Mouse (Mus musculus) limb, embryonic 10.5 days (tissue): ENCODE measurements around the gene Tdrd7. TPM values are rescaled to one million over a fixed set of nuclear protein-coding genes. Genes with fewer than 3 reads are reported as not detected.

Experiments used
- DNase-seq: peaks from one replicate; pipeline ENCODE4 v3.0.0-alpha.2; 2017; ENCODE audit warnings: low spot score
- H3K27ac ChIP-seq: fragments of 300-500 bp; sonication (generic); 2 replicates; pipeline ENCODE4 v1.5.1; 2016; ENCODE audit warnings: mild to moderate bottlenecking
- H3K27me3 ChIP-seq: fragments of 300-500 bp; sonication (generic); 2 replicates; pipeline ENCODE4 v1.6.1; 2016; ENCODE audit warnings: low read depth, mild to moderate bottlenecking; ENCODE audit not compliant: poor library complexity, severe bottlenecking
- H3K36me3 ChIP-seq: fragments of 300-500 bp; sonication (generic); 2 replicates; pipeline ENCODE4 v1.6.1; 2016; ENCODE audit warnings: mild to moderate bottlenecking, moderate library complexity
- H3K4me1 ChIP-seq: fragments of 300-500 bp; sonication (generic); 2 replicates; pipeline ENCODE4 v1.6.1; 2016
- H3K4me3 ChIP-seq: fragments of 300-500 bp; sonication (generic); 2 replicates; pipeline ENCODE4 v1.5.1; 2016; ENCODE audit warnings: mild to moderate bottlenecking, moderate library complexity
- H3K9me3 ChIP-seq: fragments of 300-500 bp; sonication (generic); replicated peaks from 2 replicates; pipeline ENCODE4 v1.6.1; 2016; ENCODE audit warnings: mild to moderate bottlenecking
- WGBS: fragments of 180-500 bp; shearing (Covaris S2); methylation state at CpG from one replicate; pipeline ENCODE4 v1.1.7; 2016; 5-methylcytosine and 5-hydroxymethylcytosine counted together
- polyA plus RNA-seq: library from polyadenylated mRNA; unstranded; fragments of >200 nt; fragmentation: Nextera tagmentation; extraction: Ambion mirVana; gene quantifications from 2 replicates; pipeline ENCODE4 v1.2.1, GENCODE M21; 2016

Tdrd7 gene
- polyA plus RNA-seq, 1 experiment from 2014 or later, result 3.1 TPM

- Histone ChIP-seq H3K27ac (no peak overlapping the region; the same call in 1 of the 2 replicates), H3K4me3 (no peak overlapping the region), H3K9me3 (no peaks in the 10 kb centered on the region), H3K4me1 (peaks cover 15% of the 10 kb centered on the region), H3K27me3 (0 out of 2 replicates have a peak, but pooled peaks cover 19% of the 10 kb centered on the region), H3K36me3 (no peaks in the 10 kb centered on the region)
- 46% methylated on average over 8 of the region's 8 CpGs for WGBS
- no peak for DNase-seq
Observed at GRCm38 (mm10) chr4:46064263-46064662, 99.1 kb downstream of the Tdrd7 start.

GRCm38 (mm10) chr4:46064961-46065360 is 99.8 kb downstream of the Tdrd7 start:
- Histone ChIP-seq H3K27ac (no peak overlapping the region), H3K36me3 (no peaks in the 10 kb centered on the region), H3K4me3 (no peak overlapping the region), H3K4me1 (peaks cover 15% of the 10 kb centered on the region), H3K27me3 (0 out of 2 replicates have a peak, but pooled peaks cover 19% of the 10 kb centered on the region), H3K9me3 (no peaks in the 10 kb centered on the region)
- no peak for DNase-seq
- WGBS, result 78% methylated on average over 3 of the region's 3 CpGs

- 80% methylated on average over 8 of the region's 8 CpGs for WGBS
- Histone ChIP-seq H3K4me1 (peaks cover 15% of the 10 kb centered on the region), H3K36me3 (no peaks in the 10 kb centered on the region), H3K9me3 (no peaks in the 10 kb centered on the region), H3K27ac (no peak overlapping the region), H3K27me3 (0 out of 2 replicates have a peak, but pooled peaks cover 19% of the 10 kb centered on the region), H3K4me3 (no peak overlapping the region)
- no peak for DNase-seq
Observed at GRCm38 (mm10) chr4:46065695-46066340, 100.7 kb downstream of the Tdrd7 start.

GRCm38 (mm10) chr4:46068060-46068459 is 102.9 kb downstream of the Tdrd7 start:
- 83% methylated on average over 3 of the region's 3 CpGs for WGBS
- no peak for DNase-seq
- H3K4me1 ChIP-seq, result peaks cover 11% of the 10 kb centered on the region
- H3K36me3 ChIP-seq, result no peaks in the 10 kb centered on the region
- H3K27ac ChIP-seq, result no peak overlapping the region
- H3K4me3 ChIP-seq, result no peak overlapping the region
- no peaks in the 10 kb centered on the region for H3K9me3 ChIP-seq
- H3K27me3 ChIP-seq, result 0 out of 2 replicates have a peak, but pooled peaks cover 19% of the 10 kb centered on the region

- Histone ChIP-seq H3K9me3 (no peaks in the 10 kb centered on the region), H3K27me3 (0 out of 2 replicates have a peak, but pooled peaks cover 17% of the 10 kb centered on the region), H3K4me1 (peaks cover 11% of the 10 kb centered on the region), H3K36me3 (no peaks in the 10 kb centered on the region), H3K27ac (no peak overlapping the region), H3K4me3 (no peak overlapping the region)
- no peak for DNase-seq
- 37% methylated on average over 1 of the region's 1 CpGs for WGBS
Observed at GRCm38 (mm10) chr4:46068573-46068972, 103.4 kb downstream of the Tdrd7 start.

GRCm38 (mm10) chr4:46069851-46070482 is 104.8 kb downstream of the Tdrd7 start:
- H3K27ac ChIP-seq, result no peak overlapping the region
- peaks cover under 1% of the 10 kb centered on the region; the same call in 1 of the 2 replicates for H3K4me1 ChIP-seq
- DNase-seq, result no peak
- H3K36me3 ChIP-seq, result no peaks in the 10 kb centered on the region
- 85% methylated on average over 6 of the region's 6 CpGs for WGBS
- H3K27me3 ChIP-seq, result 0 out of 2 replicates have a peak, but pooled peaks cover 4% of the 10 kb centered on the region
- no peaks in the 10 kb centered on the region for H3K9me3 ChIP-seq
- no peak overlapping the region for H3K4me3 ChIP-seq

GRCm38 (mm10) chr4:46072631-46073030 is 107.5 kb downstream of the Tdrd7 start:
- 87% methylated on average over 6 of the region's 6 CpGs for WGBS
- Histone ChIP-seq H3K9me3 (no peaks in the 10 kb centered on the region), H3K27me3 (no peaks in the 10 kb centered on the region), H3K4me3 (no peak overlapping the region), H3K27ac (no peak overlapping the region), H3K4me1 (no peaks in the 10 kb centered on the region), H3K36me3 (no peaks in the 10 kb centered on the region)
- no peak for DNase-seq

GRCm38 (mm10) chr4:46073736-46074135 is 108.6 kb downstream of the Tdrd7 start:
- no peaks in the 10 kb centered on the region for H3K4me1 ChIP-seq
- no peak overlapping the region for H3K27ac ChIP-seq
- DNase-seq, result no peak
- H3K4me3 ChIP-seq, result no peak overlapping the region
- H3K27me3 ChIP-seq, result no peaks in the 10 kb centered on the region
- WGBS, result 79% methylated on average over 4 of the region's 4 CpGs
- H3K36me3 ChIP-seq, result no peaks in the 10 kb centered on the region
- H3K9me3 ChIP-seq, result no peaks in the 10 kb centered on the region

- no peak for DNase-seq
- Histone ChIP-seq H3K27me3 (no peaks in the 10 kb centered on the region), H3K36me3 (no peaks in the 10 kb centered on the region), H3K4me3 (no peak overlapping the region), H3K4me1 (no peaks in the 10 kb centered on the region), H3K9me3 (no peaks in the 10 kb centered on the region), H3K27ac (no peak overlapping the region)
- WGBS, result 88% methylated on average over 3 of the region's 3 CpGs
Observed at GRCm38 (mm10) chr4:46075664-46076063, 110.5 kb downstream of the Tdrd7 start.

GRCm38 (mm10) chr4:46076892-46077291 is 111.8 kb downstream of the Tdrd7 start:
- Histone ChIP-seq H3K27me3 (no peaks in the 10 kb centered on the region), H3K36me3 (no peaks in the 10 kb centered on the region), H3K4me3 (no peak overlapping the region), H3K9me3 (no peaks in the 10 kb centered on the region), H3K27ac (no peak overlapping the region), H3K4me1 (no peaks in the 10 kb centered on the region)
- no peak for DNase-seq
- 92% methylated on average over 2 of the region's 2 CpGs for WGBS

GRCm38 (mm10) chr4:46080261-46080660 is 115.1 kb downstream of the Tdrd7 start:
- Histone ChIP-seq H3K4me3 (no peak overlapping the region), H3K27me3 (no peaks in the 10 kb centered on the region), H3K27ac (no peak overlapping the region), H3K9me3 (no peaks in the 10 kb centered on the region), H3K4me1 (0 out of 2 replicates have a peak, but pooled peaks cover 2% of the 10 kb centered on the region), H3K36me3 (no peaks in the 10 kb centered on the region)
- WGBS, result 86% methylated on average over 4 of the region's 4 CpGs
- DNase-seq, result no peak

GRCm38 (mm10) chr4:46082555-46082954 is 117.4 kb downstream of the Tdrd7 start:
- Histone ChIP-seq H3K4me1 (0 out of 2 replicates have a peak, but pooled peaks cover 2% of the 10 kb centered on the region), H3K27ac (no peak overlapping the region), H3K27me3 (no peaks in the 10 kb centered on the region), H3K36me3 (no peaks in the 10 kb centered on the region), H3K4me3 (no peak overlapping the region), H3K9me3 (no peaks in the 10 kb centered on the region)
- WGBS, result 85% methylated on average over 11 of the region's 11 CpGs
- no peak for DNase-seq
